Mouse (Mus musculus): ENCODE measurements around the gene Slc39a11.
"Not testable (repeated sequence)": the region's sequence is repeated elsewhere in the genome, so short reads cannot be mapped to it uniquely, and the experiment has no call there.

Slc39a11 gene

GRCm38 (mm10) chr11:113666648-113667047, 16.8 kb upstream of the Slc39a11 start:
- DNase-seq: peak; percentile 46

GRCm38 (mm10) chr11:113666205-113666604, 16.3 kb upstream of the Slc39a11 start:
- no peak for DNase-seq

- peak; percentile 44 for DNase-seq
Measured at GRCm38 (mm10) chr11:113664279-113664678, 14.4 kb upstream of the Slc39a11 start.

GRCm38 (mm10) chr11:113661835-113662351, 12.0 kb upstream of the Slc39a11 start:
- no peak for DNase-seq

- no peak for DNase-seq
Measured at GRCm38 (mm10) chr11:113660940-113661339, 11.1 kb upstream of the Slc39a11 start.

- DNase-seq: not testable (repeated sequence)
Measured at GRCm38 (mm10) chr11:113660213-113660612, 10.3 kb upstream of the Slc39a11 start.

GRCm38 (mm10) chr11:113658763-113659162, 8.9 kb upstream of the Slc39a11 start:
- DNase-seq: no peak

- DNase-seq: no peak
Measured at GRCm38 (mm10) chr11:113658319-113658718, 8.4 kb upstream of the Slc39a11 start.

- no peak for DNase-seq
Measured at GRCm38 (mm10) chr11:113657221-113657620, 7.3 kb upstream of the Slc39a11 start.

GRCm38 (mm10) chr11:113656511-113656932, 6.6 kb upstream of the Slc39a11 start:
- no peak for DNase-seq

- DNase-seq: peak; percentile 39
Measured at GRCm38 (mm10) chr11:113654561-113655270, 4.8 kb upstream of the Slc39a11 start.

GRCm38 (mm10) chr11:113654105-113654504, 4.2 kb upstream of the Slc39a11 start:
- no peak for DNase-seq

GRCm38 (mm10) chr11:113652516-113652915, 2.6 kb upstream of the Slc39a11 start:
- DNase-seq: no peak

GRCm38 (mm10) chr11:113651907-113652273, 2.0 kb upstream of the Slc39a11 start:
- DNase-seq: peak; percentile 41

- no peak for DNase-seq
Measured at GRCm38 (mm10) chr11:113651206-113651906, 1.5 kb upstream of the Slc39a11 start.

GRCm38 (mm10) chr11:113648690-113649352, 1.1 kb downstream of the Slc39a11 start, which contains the start of gene Cog1:
Gene Cog1 (plus strand): TSS chr11:113649169.
- no peak for DNase-seq

- DNase-seq: peak; percentile 81
Measured at GRCm38 (mm10) chr11:113648152-113648551, 1.7 kb downstream of the Slc39a11 start.

GRCm38 (mm10) chr11:113645181-113645580, 4.7 kb downstream of the Slc39a11 start:
- DNase-seq: no peak

GRCm38 (mm10) chr11:113638680-113639079, 11.2 kb downstream of the Slc39a11 start:
- no peak for DNase-seq

- no peak for DNase-seq
Measured at GRCm38 (mm10) chr11:113634699-113635121, 15.2 kb downstream of the Slc39a11 start.

- DNase-seq: no peak
Measured at GRCm38 (mm10) chr11:113633398-113633797, 16.5 kb downstream of the Slc39a11 start.

GRCm38 (mm10) chr11:113632303-113632702, 17.6 kb downstream of the Slc39a11 start:
- DNase-seq: no peak

- no peak for DNase-seq
Measured at GRCm38 (mm10) chr11:113631862-113632261, 18.0 kb downstream of the Slc39a11 start.
